Mouse (Mus musculus): ENCODE results near the gene Tmem151a. TPM values are rescaled to one million over a fixed set of nuclear protein-coding genes. Genes with fewer than 3 reads are reported as not detected.

Tmem151a gene
- polyA plus RNA-seq, 1 experiment from 2014 or later, result 1.5 TPM

DNA sequence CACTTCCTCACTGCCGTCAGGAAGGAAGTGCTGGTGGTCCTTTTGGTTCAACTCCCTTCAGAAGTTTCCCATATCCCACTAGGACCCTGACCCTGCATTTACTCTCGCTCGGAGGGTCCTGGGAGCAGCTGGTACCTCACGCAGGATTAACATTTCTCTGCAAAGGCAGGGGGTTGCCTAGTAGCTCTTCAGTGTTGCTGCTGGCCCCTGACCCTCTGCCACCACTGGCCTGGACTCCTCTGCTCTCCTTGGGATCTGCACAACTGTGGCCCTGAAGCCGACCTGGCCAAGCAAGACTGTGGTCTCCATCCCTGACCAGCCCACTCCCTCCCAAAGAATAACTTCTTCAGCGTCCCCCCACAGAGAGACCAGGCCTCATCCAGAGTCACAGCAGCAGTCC is 36.0 kb downstream of the Tmem151a start:
- H3K27me3 ChIP-seq (replicated peaks), result peaks cover 40% of the 10 kb centered on the region
- ATAC-seq, result no peak
- no peak overlapping the region for H3K9ac ChIP-seq
- peaks cover 45% of the 10 kb centered on the region for H3K36me3 ChIP-seq
- H3K4me2 ChIP-seq, result no peak overlapping the region
- no peak overlapping the region for H3K4me3 ChIP-seq
- H3K4me1 ChIP-seq, result peaks cover 19% of the 10 kb centered on the region
- no peaks in the 10 kb centered on the region for H3K9me3 ChIP-seq (replicated peaks)
- no peak overlapping the region for H3K27ac ChIP-seq
- WGBS (ENCODE audit: insufficient replicate concordance), result 76% methylated on average over 6 of the region's 6 CpGs

DNA sequence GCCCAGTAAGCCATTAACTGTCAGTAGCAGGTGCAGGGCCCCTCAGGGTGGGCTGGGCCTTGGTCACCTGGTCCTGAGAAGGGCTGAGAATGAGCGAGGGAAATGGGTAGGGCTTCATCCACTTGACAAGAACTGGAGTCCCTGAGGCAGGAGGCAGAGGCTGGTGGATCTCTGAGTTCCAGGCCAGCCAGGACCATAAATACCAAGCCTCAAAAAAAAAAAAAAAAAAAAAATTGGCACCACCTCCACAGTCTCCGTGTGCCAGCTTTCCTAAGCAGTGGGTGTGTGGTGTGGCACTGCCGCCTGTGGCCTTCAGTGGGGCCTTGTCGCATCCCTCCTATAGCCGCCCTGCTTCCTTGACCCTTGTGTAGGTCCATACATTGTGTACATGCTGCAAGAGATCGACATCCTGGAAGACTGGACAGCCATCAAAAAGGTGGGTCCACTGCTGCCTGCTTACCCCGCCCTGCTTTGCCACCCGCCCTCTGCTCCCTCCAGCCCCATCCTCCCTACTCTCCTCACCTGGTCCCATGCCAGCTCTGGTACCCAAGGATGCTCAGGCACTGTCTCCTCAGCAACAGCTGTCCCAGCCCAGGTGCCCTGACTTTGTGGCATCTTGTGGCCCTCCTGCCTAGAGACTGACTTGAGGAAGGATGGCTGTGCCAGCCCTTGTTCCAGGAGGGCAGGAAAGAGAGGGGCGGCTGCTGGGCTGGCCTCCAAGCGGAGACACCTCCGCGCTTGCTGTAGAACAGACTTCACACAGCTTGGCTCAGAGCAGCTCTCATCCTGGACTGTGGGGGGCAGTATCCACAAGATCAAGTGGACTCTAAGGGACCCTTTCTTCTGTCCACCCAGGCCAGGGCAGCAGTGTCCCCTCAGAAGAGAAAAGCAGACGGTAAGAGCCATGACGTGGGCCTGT is 36.9 kb downstream of the Tmem151a start:
- Histone ChIP-seq H3K27me3 (replicated peaks) (peaks cover 36% of the 10 kb centered on the region), H3K4me1 (peaks cover 19% of the 10 kb centered on the region), H3K36me3 (peaks cover 52% of the 10 kb centered on the region), H3K4me3 (no peak overlapping the region), H3K27ac (no peak overlapping the region), H3K9ac (no peak overlapping the region), H3K9me3 (replicated peaks) (no peaks in the 10 kb centered on the region), H3K4me2 (no peak overlapping the region)
- ATAC-seq, result no peak
- WGBS (ENCODE audit: insufficient replicate concordance), result 80% methylated on average over 14 of the region's 14 CpGs

DNA sequence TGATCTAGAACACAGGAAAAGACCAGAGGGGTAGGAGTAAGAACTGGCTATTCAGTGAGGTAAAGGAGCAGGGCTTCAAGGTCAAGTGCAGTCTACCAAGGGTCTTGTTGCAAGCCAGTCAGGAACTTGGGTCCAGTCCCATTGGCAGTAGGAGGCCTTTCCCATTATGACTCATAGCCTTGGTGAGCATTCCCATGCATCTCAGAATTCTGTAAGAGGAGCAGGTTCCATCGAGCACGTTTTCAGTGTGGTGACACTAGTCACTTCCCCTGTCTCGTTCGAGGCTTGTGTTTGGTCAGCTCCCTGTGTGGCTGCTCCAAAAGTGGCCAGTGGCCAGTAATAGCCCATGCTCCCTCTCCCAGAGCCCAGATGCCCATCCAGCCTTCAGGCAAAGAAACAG is 39.8 kb downstream of the Tmem151a start:
- H3K4me1 ChIP-seq, result peaks cover 26% of the 10 kb centered on the region
- ATAC-seq, result no peak
- peaks cover 7% of the 10 kb centered on the region for H3K27me3 ChIP-seq (replicated peaks)
- 71% methylated on average over 4 of the region's 4 CpGs for WGBS (ENCODE audit: insufficient replicate concordance)
- no peak overlapping the region for H3K27ac ChIP-seq
- peaks cover 57% of the 10 kb centered on the region for H3K36me3 ChIP-seq
- no peak overlapping the region for H3K9ac ChIP-seq
- no peak overlapping the region for H3K4me2 ChIP-seq
- no peak overlapping the region for H3K4me3 ChIP-seq
- no peaks in the 10 kb centered on the region for H3K9me3 ChIP-seq (replicated peaks)

DNA sequence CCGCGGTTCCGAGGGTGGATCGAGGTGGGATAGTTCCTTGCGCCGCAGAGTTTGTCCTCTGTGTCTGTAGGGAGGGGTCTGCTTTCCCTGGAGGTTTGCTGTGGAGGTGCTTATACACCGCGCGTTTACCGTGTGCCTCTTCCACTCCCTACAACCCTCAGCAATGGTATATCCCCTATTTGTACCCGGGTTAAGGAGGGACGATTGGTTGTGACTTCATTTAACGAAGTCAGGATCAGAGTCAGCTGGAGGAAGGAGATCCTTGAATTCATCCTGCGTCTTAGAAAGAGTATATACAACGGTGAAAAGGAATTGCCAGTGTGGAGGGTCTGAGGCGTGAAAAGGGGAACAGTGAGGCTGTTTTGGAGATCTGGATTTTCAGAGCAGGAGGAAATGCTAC is 43.7 kb downstream of the Tmem151a start:
- no peak; the same call in 1 of the 2 replicates for ATAC-seq
- Histone ChIP-seq H3K36me3 (peaks cover 24% of the 10 kb centered on the region), H3K4me2 (peak overlapping the region; percentile 91), H3K9me3 (replicated peaks) (no peaks in the 10 kb centered on the region), H3K27ac (peak overlapping the region; percentile 89), H3K4me1 (peaks cover 42% of the 10 kb centered on the region), H3K4me3 (peak overlapping the region; percentile 77), H3K9ac (peak overlapping the region; percentile 79), H3K27me3 (replicated peaks) (peaks cover 11% of the 10 kb centered on the region)
- WGBS (ENCODE audit: insufficient replicate concordance), result under 1% methylated on average over 16 of the region's 16 CpGs

DNA sequence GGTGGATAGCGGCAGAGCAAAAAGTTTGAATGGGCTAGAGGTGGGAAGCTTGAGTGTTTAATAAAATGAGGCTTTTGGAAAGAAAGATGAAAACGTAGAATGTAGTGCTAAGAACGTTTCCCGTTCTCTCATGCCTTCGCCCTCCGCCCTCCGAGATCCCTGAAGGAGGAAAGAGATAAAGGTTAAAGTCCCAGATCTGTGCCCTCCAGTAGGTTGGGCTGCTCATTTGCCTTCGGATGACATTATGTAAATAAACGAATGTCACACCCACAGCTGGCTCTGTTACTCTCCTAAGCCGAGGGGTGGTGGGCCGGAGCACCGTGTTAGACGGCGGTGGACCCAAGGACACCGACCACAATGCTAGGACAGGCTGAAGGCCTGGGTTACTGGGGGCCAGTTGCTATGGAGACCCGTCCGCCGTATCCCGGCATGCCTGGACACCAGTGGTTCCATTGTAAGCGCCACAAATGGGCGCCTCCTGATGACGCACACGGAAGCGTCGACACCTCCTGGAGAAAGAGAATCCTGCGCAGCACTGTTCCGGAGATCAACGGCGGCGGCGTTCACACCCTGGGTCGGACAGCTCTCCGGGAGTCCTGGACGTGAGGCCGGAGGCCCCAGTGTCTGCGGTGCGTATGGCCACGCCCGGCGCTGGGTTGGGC is 44.3 kb downstream of the Tmem151a start, which contains the start of gene Brms1:
TSS of gene Brms1 (plus strand) at position 493 of the 662 bp plus-strand sequence.
- H3K9me3 ChIP-seq (replicated peaks), result no peaks in the 10 kb centered on the region
- peak; percentile 82 for ATAC-seq
- peak within 1 kb of the TSS; percentile 79 for H3K9ac ChIP-seq
- H3K36me3 ChIP-seq, result peaks cover 18% of the 10 kb centered on the region
- peak within 1 kb of the TSS; percentile 89 for H3K27ac ChIP-seq
- peaks cover 42% of the 10 kb centered on the region for H3K4me1 ChIP-seq
- H3K4me2 ChIP-seq, result peak within 1 kb of the TSS; percentile 91
- 2% methylated on average over 40 of the region's 40 CpGs for WGBS (ENCODE audit: insufficient replicate concordance)
- peak within 1 kb of the TSS; percentile 77 for H3K4me3 ChIP-seq
- peaks cover 11% of the 10 kb centered on the region for H3K27me3 ChIP-seq (replicated peaks)

DNA sequence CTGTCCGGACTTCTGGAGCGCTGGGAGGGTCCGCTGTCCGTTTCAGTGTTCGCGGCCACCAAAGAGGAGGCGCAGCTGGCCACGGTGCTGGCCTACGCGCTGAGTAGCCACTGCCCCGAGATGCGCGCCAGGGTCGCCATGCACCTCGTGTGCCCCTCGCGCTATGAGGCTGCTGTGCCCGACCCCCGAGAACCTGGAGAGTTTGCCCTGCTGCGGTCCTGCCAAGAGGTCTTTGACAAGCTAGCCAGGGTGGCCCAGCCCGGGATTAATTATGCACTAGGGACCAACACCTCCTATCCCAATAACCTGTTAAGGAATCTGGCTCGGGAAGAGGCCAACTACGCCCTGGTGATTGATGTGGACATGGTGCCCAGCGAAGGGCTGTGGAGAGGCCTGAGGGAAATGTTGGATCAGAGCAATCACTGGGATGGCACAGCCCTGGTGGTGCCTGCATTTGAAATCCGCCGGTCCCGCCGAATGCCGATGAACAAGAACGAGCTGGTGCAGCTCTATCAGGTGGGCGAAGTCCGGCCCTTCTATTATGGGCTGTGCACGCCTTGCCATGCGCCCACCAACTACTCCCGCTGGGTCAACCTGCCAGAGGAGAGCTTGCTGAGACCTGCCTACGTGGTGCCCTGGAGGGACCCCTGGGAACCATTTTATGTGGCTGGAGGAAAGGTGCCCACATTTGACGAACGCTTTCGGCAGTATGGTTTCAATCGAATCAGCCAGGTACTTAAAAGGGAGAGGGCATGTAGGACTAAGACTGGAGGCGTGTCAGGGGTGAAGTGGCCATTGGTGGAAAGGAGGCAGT is 45.8 kb downstream of the Tmem151a start:
- Histone ChIP-seq H3K4me3 (peak overlapping the region; percentile 77), H3K4me2 (peak overlapping the region; percentile 91), H3K27me3 (replicated peaks) (peaks cover 14% of the 10 kb centered on the region), H3K4me1 (peaks cover 42% of the 10 kb centered on the region), H3K9ac (peak overlapping the region; percentile 73), H3K36me3 (peaks cover 12% of the 10 kb centered on the region; the same call in 1 of the 2 replicates), H3K27ac (peak overlapping the region; percentile 59; the same call in 1 of the 2 replicates), H3K9me3 (replicated peaks) (no peaks in the 10 kb centered on the region)
- 22% methylated on average over 41 of the region's 41 CpGs for WGBS (ENCODE audit: insufficient replicate concordance)
- no peak for ATAC-seq

DNA sequence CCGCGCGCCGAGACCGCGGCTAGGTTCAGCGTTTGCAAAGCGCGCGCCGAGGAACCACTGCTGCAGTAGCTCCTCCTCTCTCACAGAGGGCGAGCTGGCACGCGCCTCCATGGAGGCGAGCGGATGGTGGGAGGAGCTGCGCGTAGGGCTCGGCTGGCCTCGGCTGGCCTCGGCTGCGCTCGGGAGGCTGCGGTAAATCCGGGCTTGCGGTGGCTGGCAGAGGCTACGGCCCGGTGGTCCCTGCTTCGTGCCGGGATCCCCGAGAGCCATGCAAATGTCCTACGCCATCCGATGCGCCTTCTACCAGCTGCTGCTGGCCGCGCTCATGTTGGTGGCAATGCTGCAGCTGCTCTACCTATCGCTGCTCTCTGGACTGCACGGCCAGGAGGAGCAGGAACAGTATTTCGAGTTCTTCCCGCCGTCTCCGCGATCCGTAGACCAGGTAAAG is 46.6 kb downstream of the Tmem151a start, which contains the start of the genes B4gat1 and AC124502.3:
TSS of gene B4gat1 (plus strand) at position 118 of the 448 bp plus-strand sequence.
TSS of gene AC124502.3 (plus strand) at position 183 of the 448 bp plus-strand sequence.
- peak within 1 kb of the TSS; percentile 59; the same call in 1 of the 2 replicates for H3K27ac ChIP-seq
- no peaks in the 10 kb centered on the region for H3K9me3 ChIP-seq (replicated peaks)
- H3K4me2 ChIP-seq, result peak within 1 kb of the TSS; percentile 91
- peaks cover 42% of the 10 kb centered on the region for H3K4me1 ChIP-seq
- H3K4me3 ChIP-seq, result peak within 1 kb of the TSS; percentile 77
- H3K9ac ChIP-seq, result peak within 1 kb of the TSS; percentile 73
- peak; percentile 81 for ATAC-seq
- H3K36me3 ChIP-seq, result peaks cover 9% of the 10 kb centered on the region; the same call in 1 of the 2 replicates
- under 1% methylated on average over 41 of the region's 44 CpGs for WGBS (ENCODE audit: insufficient replicate concordance)
- peaks cover 14% of the 10 kb centered on the region for H3K27me3 ChIP-seq (replicated peaks)

DNA sequence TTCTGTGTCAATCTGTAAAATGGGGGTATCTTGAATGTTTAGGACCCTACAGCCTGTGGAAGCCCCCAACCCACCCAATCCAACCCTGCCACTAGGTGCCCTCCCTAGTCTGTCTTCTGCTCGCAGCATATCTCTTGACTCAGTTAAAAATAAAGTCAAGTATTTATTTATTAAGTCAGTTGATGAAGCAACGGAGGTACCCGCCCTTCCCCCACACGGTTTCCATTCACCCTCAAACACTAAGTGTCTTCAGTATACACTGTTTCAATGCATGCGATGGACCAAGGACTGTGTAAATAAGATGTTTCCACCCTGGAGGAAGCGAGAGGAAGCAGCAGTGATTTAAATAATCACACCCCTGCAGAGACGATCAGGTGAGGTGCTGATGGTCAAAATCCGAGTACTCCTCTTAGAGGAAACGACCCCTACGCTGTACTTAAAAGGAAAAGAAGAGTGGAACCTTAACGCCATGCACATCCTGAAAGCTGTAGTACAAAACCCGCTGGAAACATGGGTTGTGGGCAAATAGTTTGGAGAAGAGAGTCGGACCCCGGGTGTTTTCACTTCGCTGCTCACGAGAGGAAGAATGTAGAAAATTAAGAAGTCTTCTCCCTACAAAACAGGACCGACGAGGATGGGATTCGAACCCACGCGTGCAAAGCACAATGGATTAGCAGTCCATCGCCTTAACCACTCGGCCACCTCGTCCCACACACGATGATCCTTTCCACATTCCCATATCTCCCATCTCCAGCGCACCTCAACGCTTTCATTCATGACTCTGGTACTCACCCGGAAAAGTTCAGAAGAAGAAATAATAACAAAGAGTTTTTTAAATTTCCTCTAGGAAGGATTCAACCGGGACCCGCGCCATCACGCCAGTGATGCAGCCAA is 47.4 kb downstream of the Tmem151a start:
- Histone ChIP-seq H3K9me3 (replicated peaks) (no peaks in the 10 kb centered on the region), H3K4me2 (peak overlapping the region; percentile 91), H3K4me1 (peaks cover 42% of the 10 kb centered on the region), H3K27ac (0 out of 2 replicates have a peak overlapping the region, but pooled peaks have one; percentile 59), H3K9ac (peak overlapping the region; percentile 73), H3K27me3 (replicated peaks) (peaks cover 14% of the 10 kb centered on the region), H3K4me3 (peak overlapping the region; percentile 77), H3K36me3 (0 out of 2 replicates have a peak, but pooled peaks cover under 1% of the 10 kb centered on the region)
- WGBS (ENCODE audit: insufficient replicate concordance), result 5% methylated on average over 32 of the region's 32 CpGs
- ATAC-seq, result no peak

DNA sequence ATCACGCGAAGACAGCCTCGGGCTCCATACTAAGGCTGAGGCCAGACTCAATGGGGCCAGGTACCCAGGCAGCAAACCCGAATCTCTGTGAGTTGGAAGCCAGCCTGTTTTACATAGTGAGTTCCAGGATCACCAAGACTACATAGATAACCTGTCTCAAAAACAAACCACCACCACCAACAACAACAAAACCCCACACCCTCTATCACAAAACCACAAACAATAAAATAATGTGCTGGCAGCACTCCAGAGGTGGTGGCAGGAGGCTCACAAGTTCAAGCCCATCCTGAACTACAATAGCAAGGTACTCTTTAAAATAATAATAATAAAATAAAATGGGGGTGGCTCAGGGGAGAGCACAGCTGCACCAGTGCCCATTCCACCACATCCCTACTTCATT is 48.8 kb downstream of the Tmem151a start:
- WGBS (ENCODE audit: insufficient replicate concordance), result 73% methylated on average over 4 of the region's 4 CpGs
- no peak for ATAC-seq
- H3K4me1 ChIP-seq, result peaks cover 30% of the 10 kb centered on the region
- H3K9me3 ChIP-seq (replicated peaks), result no peaks in the 10 kb centered on the region
- peaks cover 4% of the 10 kb centered on the region for H3K36me3 ChIP-seq
- no peak overlapping the region for H3K4me3 ChIP-seq
- no peak overlapping the region for H3K4me2 ChIP-seq
- no peak overlapping the region for H3K9ac ChIP-seq
- no peak overlapping the region for H3K27ac ChIP-seq
- peaks cover 14% of the 10 kb centered on the region for H3K27me3 ChIP-seq (replicated peaks)

DNA sequence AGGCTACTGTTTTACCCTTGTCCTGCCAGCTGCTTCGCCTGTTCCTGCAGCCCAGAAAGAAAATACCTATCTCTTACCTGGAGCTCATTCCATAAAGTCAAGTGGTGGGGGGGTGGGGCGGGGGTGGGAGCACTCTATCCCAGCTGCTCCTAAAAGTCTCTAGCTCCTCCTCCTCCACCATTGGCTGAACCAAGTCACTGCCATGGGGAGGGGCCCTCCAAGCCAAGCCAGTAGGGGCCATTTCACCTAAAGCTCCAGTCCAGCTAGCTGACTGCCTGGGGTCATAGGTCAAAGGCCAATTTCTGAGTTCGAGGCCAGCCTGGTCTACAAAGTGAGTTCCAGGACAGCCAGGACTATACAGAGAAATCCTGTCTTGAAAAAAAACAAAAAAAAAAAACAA is 52.6 kb downstream of the Tmem151a start:
- Histone ChIP-seq H3K4me3 (no peak overlapping the region), H3K9me3 (replicated peaks) (no peaks in the 10 kb centered on the region), H3K4me1 (peaks cover 3% of the 10 kb centered on the region; the same call in 1 of the 2 replicates), H3K4me2 (no peak overlapping the region), H3K9ac (no peak overlapping the region), H3K27ac (no peak overlapping the region), H3K27me3 (replicated peaks) (peaks cover 10% of the 10 kb centered on the region), H3K36me3 (peaks cover 38% of the 10 kb centered on the region)
- 71% methylated on average over 3 of the region's 3 CpGs for WGBS (ENCODE audit: insufficient replicate concordance)
- ATAC-seq, result no peak
